Mouse (Mus musculus) olfactory bulb, adult 2 months (tissue): ENCODE measurements at regions not wholly inside any gene's neighbourhood (a gene's known extent, or its start where the extent isn't known, plus 50 kb on each side); places are given as distances from the start of the nearest gene placed in this dataset.

ENCODE experiments used
- H3K27ac ChIP-seq: fragments of 200-500 bp; 2 replicates; pipeline ENCODE4 v1.5.1; 2012; ENCODE audit warnings: low read depth, low read length; ENCODE audit not compliant: insufficient read depth
- H3K4me1 ChIP-seq: fragments of 200-500 bp; 2 replicates; pipeline ENCODE4 v1.6.1; 2012; ENCODE audit warnings: low read length; ENCODE audit not compliant: control insufficient read depth, insufficient read depth
- H3K4me3 ChIP-seq: fragments of 200-500 bp; 2 replicates; pipeline ENCODE4 v1.5.1; 2012; ENCODE audit warnings: mild to moderate bottlenecking, low read depth, low read length, moderate library complexity; ENCODE audit not compliant: insufficient read depth
- CTCF ChIP-seq: fragments of 200-500 bp; IDR thresholded peaks from 2 replicates; pipeline ENCODE4 v1.5.1; 2012; ENCODE audit warnings: low read depth, mild to moderate bottlenecking, low read length, moderate library complexity; ENCODE audit not compliant: insufficient read depth
- POLR2A ChIP-seq: fragments of 200-500 bp; IDR thresholded peaks from 2 replicates; pipeline ENCODE4 v1.6.1; 2012; ENCODE audit warnings: mild to moderate bottlenecking, low read depth, low read length, moderate library complexity; ENCODE audit not compliant: insufficient read depth
- WGBS: fragments of 180-500 bp; shearing (Covaris S2); methylation state at CpG from one replicate; pipeline ENCODE4 v1.1.7; 2018; 5-methylcytosine and 5-hydroxymethylcytosine counted together

GRCm38 (mm10) chr1:41810318-41810964, 885.1 kb upstream of the Pou3f3 start:
- no peak overlapping the region for H3K4me3 ChIP-seq
- no peak overlapping the region for H3K27ac ChIP-seq
- H3K4me1 ChIP-seq = no peaks in the 10 kb centered on the region
- no peak for TF ChIP-seq POLR2A
- peak; percentile 56 for TF ChIP-seq CTCF
- 12% methylated on average over 9 of the region's 9 CpGs for WGBS

DNA sequence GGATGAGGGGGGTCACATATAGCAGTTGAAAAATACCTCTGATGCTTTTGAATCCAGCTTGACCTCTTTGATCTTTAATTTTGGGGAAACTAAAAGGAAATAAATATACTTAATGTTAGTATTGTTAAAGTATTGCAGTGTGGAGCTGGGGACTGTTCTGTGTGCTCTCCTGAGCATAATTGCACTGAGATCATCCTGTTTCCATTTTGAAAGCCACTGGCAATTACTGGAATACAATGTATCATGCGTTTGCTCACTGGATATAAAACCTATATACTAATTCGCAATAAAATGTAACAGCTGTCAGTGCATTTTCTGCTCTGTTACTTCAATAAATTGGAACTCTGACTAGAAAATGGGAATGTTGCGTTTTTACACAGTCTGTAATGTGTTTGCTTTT, 884.4 kb upstream of the Pou3f3 start:
- WGBS = 66% methylated on average over 3 of the region's 3 CpGs
- TF ChIP-seq POLR2A (no peak), CTCF (no peak)
- no peaks in the 10 kb centered on the region for H3K4me1 ChIP-seq
- H3K4me3 ChIP-seq = no peak overlapping the region
- no peak overlapping the region for H3K27ac ChIP-seq

- WGBS = 58% methylated on average over 7 of the region's 7 CpGs
- TF ChIP-seq CTCF = no peak
- TF ChIP-seq POLR2A = no peak
- Histone ChIP-seq H3K4me3 (no peak overlapping the region), H3K4me1 (no peaks in the 10 kb centered on the region), H3K27ac (no peak overlapping the region)
Observed at GRCm38 (mm10) chr1:41812071-41812470, 883.5 kb upstream of the Pou3f3 start.

DNA sequence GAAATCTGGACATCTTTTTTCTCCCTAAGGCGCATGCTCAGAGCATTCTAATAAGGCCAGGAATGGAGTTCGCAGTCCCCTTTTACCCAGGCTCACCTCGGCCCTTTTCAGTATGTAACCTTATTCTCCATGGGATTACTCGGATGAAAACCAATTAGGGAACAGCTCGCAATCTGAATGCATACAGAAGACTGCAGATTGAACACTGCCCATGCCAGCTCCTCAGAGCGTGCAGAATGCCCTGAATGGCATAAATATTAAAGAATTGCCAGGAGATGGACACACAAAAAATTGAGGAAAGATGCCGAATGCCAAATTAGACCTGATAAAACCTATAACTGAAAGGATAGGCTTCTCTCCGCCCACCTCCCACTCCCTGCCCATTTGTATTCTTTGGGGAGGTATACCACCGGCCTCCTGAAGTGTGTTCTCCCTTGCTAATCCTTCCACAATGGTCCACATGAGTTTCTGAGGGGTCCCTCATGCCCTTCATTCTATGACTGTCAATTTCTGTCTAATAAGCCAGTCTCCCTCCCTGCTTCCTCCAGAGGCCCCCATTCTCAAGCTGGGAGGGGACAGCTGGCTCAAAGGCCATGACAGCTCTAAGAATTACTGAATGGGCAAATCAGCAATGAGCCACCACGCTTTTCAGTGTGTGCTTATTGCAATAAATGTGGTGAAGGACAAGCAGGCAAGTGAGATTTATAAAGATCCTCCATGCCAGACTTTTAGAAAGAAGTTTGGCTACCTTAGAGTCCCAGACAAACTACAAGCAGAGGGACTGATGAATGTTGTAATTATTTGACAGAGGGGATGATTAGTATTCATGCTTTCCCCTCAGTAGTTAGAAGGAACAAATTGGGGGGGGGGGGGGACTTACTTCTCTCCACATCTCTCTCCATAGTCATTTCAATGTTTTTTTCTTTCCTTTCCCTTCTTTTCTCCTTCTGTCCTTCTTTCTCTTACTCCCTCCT, 881.2 kb upstream of the Pou3f3 start:
- no peak for TF ChIP-seq POLR2A
- TF ChIP-seq CTCF = no peak
- Histone ChIP-seq H3K27ac (0 out of 2 replicates have a peak overlapping the region, but pooled peaks have one; percentile 23), H3K4me1 (no peaks in the 10 kb centered on the region), H3K4me3 (no peak overlapping the region)
- 74% methylated on average over 10 of the region's 10 CpGs for WGBS

- H3K4me1 ChIP-seq = no peaks in the 10 kb centered on the region
- H3K4me3 ChIP-seq = no peak overlapping the region
- H3K27ac ChIP-seq = no peak overlapping the region
- 85% methylated on average over 4 of the region's 4 CpGs for WGBS
- TF ChIP-seq CTCF (no peak), POLR2A (no peak)
Observed at GRCm38 (mm10) chr1:41815021-41815420, 880.5 kb upstream of the Pou3f3 start.

DNA sequence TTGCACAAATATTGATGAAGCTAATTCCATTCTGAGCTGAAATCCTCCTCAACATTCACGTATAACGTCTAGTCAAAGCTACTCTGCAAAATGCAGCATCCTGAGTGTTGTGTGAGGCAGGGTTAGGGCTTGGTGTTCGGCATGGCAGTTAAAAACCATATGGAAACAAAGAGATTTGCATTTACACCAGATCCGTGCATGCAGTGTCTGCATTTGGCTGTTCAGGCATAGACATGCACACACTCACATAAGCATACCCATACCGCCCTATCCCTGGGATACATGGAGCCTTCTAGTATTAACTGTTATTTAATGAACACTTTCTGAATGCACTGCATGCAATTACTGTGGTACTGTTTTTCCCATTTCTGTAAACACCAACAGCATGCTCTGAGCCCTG, 872.8 kb upstream of the Pou3f3 start:
- TF ChIP-seq CTCF = no peak
- no peak for TF ChIP-seq POLR2A
- 69% methylated on average over 5 of the region's 5 CpGs for WGBS
- H3K4me3 ChIP-seq = no peak overlapping the region
- no peaks in the 10 kb centered on the region for H3K4me1 ChIP-seq
- H3K27ac ChIP-seq = no peak overlapping the region

GRCm38 (mm10) chr1:41825223-41825622, 870.3 kb upstream of the Pou3f3 start:
- Histone ChIP-seq H3K4me1 (no peaks in the 10 kb centered on the region), H3K4me3 (no peak overlapping the region), H3K27ac (no peak overlapping the region)
- WGBS = 85% methylated on average over 4 of the region's 4 CpGs
- no peak for TF ChIP-seq CTCF
- no peak for TF ChIP-seq POLR2A

DNA sequence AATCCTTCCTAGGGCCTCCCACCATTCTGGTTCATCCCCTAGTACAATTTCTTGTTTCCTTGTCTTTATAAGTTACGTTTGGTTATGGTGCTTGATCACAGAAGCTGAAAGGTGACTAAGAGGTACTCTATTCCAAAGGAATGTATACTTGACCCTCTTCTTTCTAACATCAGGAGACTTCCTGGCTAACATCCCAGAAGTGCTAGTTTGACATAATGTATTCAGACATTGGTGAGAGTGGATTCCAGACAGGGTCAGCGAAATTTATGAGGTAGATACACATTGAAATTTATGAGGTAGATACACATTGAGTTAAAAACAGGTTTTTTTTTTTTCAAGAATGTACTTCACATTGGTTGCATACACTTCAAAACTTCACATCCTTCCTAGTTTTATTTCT, 863.9 kb upstream of the Pou3f3 start:
- H3K4me1 ChIP-seq = no peaks in the 10 kb centered on the region
- 85% methylated on average over 2 of the region's 2 CpGs for WGBS
- no peak overlapping the region for H3K27ac ChIP-seq
- no peak overlapping the region for H3K4me3 ChIP-seq
- TF ChIP-seq CTCF = no peak
- no peak for TF ChIP-seq POLR2A
